Mouse (Mus musculus): ENCODE data around the gene Slc22a15.
"Not testable (repeated sequence)": the region's sequence is repeated elsewhere in the genome, so short reads cannot be mapped to it uniquely, and the experiment has no call there.

The Slc22a15 gene

GRCm38 (mm10) chr3:101867001-101867421 lies 57.2 kb downstream of the Slc22a15 start:
- no peak for DNase-seq (ENCODE audit: low spot score in 2 of 2)

GRCm38 (mm10) chr3:101861856-101862255 lies 62.4 kb downstream of the Slc22a15 start:
- no peak for DNase-seq (ENCODE audit: low spot score in 2 of 2)

- no peak for DNase-seq (ENCODE audit: low spot score in 2 of 2)
Observed at GRCm38 (mm10) chr3:101860151-101860550, 64.1 kb downstream of the Slc22a15 start.

GRCm38 (mm10) chr3:101859740-101860139 lies 64.5 kb downstream of the Slc22a15 start:
- no peak for DNase-seq (ENCODE audit: low spot score in 2 of 2)

GRCm38 (mm10) chr3:101854075-101854474 lies 70.2 kb downstream of the Slc22a15 start:
- no peak for DNase-seq (ENCODE audit: low spot score in 2 of 2)

GRCm38 (mm10) chr3:101851363-101851762 lies 72.9 kb downstream of the Slc22a15 start:
- DNase-seq (ENCODE audit: low spot score in 2 of 2), result no peak

- DNase-seq (ENCODE audit: low spot score in 2 of 2), result no peak
Observed at GRCm38 (mm10) chr3:101848816-101849215, 75.4 kb downstream of the Slc22a15 start, which contains the start of gene Mab21l3. Gene Mab21l3, minus strand, starts transcription at chr3:101848959.

- DNase-seq (ENCODE audit: low spot score in 2 of 2), result no peak
Observed at GRCm38 (mm10) chr3:101846096-101846495, 78.2 kb downstream of the Slc22a15 start.

GRCm38 (mm10) chr3:101842372-101843094 lies 81.7 kb downstream of the Slc22a15 start:
- no peak for DNase-seq (ENCODE audit: low spot score in 2 of 2)

- DNase-seq (ENCODE audit: low spot score in 2 of 2), result no peak
Observed at GRCm38 (mm10) chr3:101839327-101839726, 84.9 kb downstream of the Slc22a15 start.

- DNase-seq (ENCODE audit: low spot score in 2 of 2), result no peak
Observed at GRCm38 (mm10) chr3:101836971-101837370, 87.3 kb downstream of the Slc22a15 start.

GRCm38 (mm10) chr3:101836532-101836931 lies 87.7 kb downstream of the Slc22a15 start:
- DNase-seq (ENCODE audit: low spot score in 2 of 2), result no peak

- DNase-seq (ENCODE audit: low spot score in 2 of 2), result peak; percentile 74
Observed at GRCm38 (mm10) chr3:101836045-101836444, 88.2 kb downstream of the Slc22a15 start.

- no peak for DNase-seq (ENCODE audit: low spot score in 2 of 2)
Observed at GRCm38 (mm10) chr3:101831189-101831858, 92.9 kb downstream of the Slc22a15 start.

- no peak for DNase-seq (ENCODE audit: low spot score in 2 of 2)
Observed at GRCm38 (mm10) chr3:101829881-101830616, 94.2 kb downstream of the Slc22a15 start.

GRCm38 (mm10) chr3:101828595-101828994 lies 95.7 kb downstream of the Slc22a15 start:
- no peak for DNase-seq (ENCODE audit: low spot score in 2 of 2)

- no peak for DNase-seq (ENCODE audit: low spot score in 2 of 2)
Observed at GRCm38 (mm10) chr3:101827220-101827715, 97.0 kb downstream of the Slc22a15 start.

- no peak for DNase-seq (ENCODE audit: low spot score in 2 of 2)
Observed at GRCm38 (mm10) chr3:101824338-101824737, 99.9 kb downstream of the Slc22a15 start.

- no peak for DNase-seq (ENCODE audit: low spot score in 2 of 2)
Observed at GRCm38 (mm10) chr3:101822052-101822451, 102.2 kb downstream of the Slc22a15 start.

- DNase-seq (ENCODE audit: low spot score in 2 of 2), result not testable (repeated sequence)
Observed at GRCm38 (mm10) chr3:101820708-101821107, 103.5 kb downstream of the Slc22a15 start.

- DNase-seq (ENCODE audit: low spot score in 2 of 2), result no peak
Observed at GRCm38 (mm10) chr3:101816006-101816405, 108.2 kb downstream of the Slc22a15 start.

- DNase-seq (ENCODE audit: low spot score in 2 of 2), result no peak
Observed at GRCm38 (mm10) chr3:101814790-101815189, 109.5 kb downstream of the Slc22a15 start.
